Mouse (Mus musculus) forebrain, embryonic 11.5 days (tissue): ENCODE results near the gene Lrrc74a. TPM values are rescaled to one million over a fixed set of nuclear protein-coding genes. Genes with fewer than 3 reads are reported as not detected.

ENCODE experiments used
- ATAC-seq: fragments of 200-750 bp; cut with Nextera tagmentation; replicated peaks from 2 replicates; pipeline ENCODE4 v1.8.0; 2017; ENCODE audit warnings: moderate TSS enrichment; ENCODE audit not compliant: low FRiP score
- DNase-seq: peaks from one replicate; pipeline ENCODE4 v3.0.0-alpha.2; 2017; ENCODE audit warnings: low spot score
- H3K27ac ChIP-seq: fragments of 300-500 bp; sonication (generic); 2 replicates; pipeline ENCODE4 v1.5.1; 2014; ENCODE audit warnings: low read depth, low read length
- H3K27me3 ChIP-seq: fragments of 300-500 bp; sonication (generic); 2 replicates; pipeline ENCODE4 v1.6.1; 2014; ENCODE audit warnings: mild to moderate bottlenecking, low read length, mixed read lengths; ENCODE audit not compliant: control insufficient read depth, insufficient read depth
- H3K36me3 ChIP-seq: fragments of 300-500 bp; sonication (generic); 2 replicates; pipeline ENCODE4 v1.6.1; 2014; ENCODE audit warnings: mild to moderate bottlenecking, low read length, moderate library complexity, mixed read lengths; ENCODE audit not compliant: control insufficient read depth, insufficient read depth
- H3K4me1 ChIP-seq: fragments of 300-500 bp; sonication (generic); replicated peaks from 2 replicates; pipeline ENCODE4 v1.6.1; 2014; ENCODE audit warnings: low read length, mixed read lengths; ENCODE audit not compliant: control insufficient read depth, insufficient read depth
- H3K4me2 ChIP-seq: fragments of 300-500 bp; sonication (generic); 2 replicates; pipeline ENCODE4 v1.6.1; 2014; ENCODE audit warnings: low read depth, mild to moderate bottlenecking, low read length, moderate library complexity, mixed read lengths; ENCODE audit not compliant: severe bottlenecking
- H3K4me3 ChIP-seq: fragments of 300-500 bp; sonication (generic); 2 replicates; pipeline ENCODE4 v1.5.1; 2014; ENCODE audit warnings: low read depth, low read length
- H3K9ac ChIP-seq: fragments of 300-500 bp; sonication (generic); 2 replicates; pipeline ENCODE4 v1.6.1; 2014; ENCODE audit warnings: low read length
- H3K9me3 ChIP-seq: fragments of 300-500 bp; sonication (generic); 2 replicates; pipeline ENCODE4 v1.6.1; 2016; ENCODE audit warnings: low read length, mixed read lengths; ENCODE audit not compliant: control insufficient read depth
- WGBS: fragments of 180-500 bp; shearing (Covaris S2); extraction: QIAGEN DNeasy Blood & Tissue Kit; methylation state at CpG from one replicate; pipeline ENCODE4 v1.1.7; 2014; 5-methylcytosine and 5-hydroxymethylcytosine counted together
- polyA plus RNA-seq: library from polyadenylated mRNA; unstranded; fragments of >200 nt; fragmentation: Nextera tagmentation; extraction: Ambion mirVana; gene quantifications from 2 replicates; pipeline ENCODE4 v1.2.1, GENCODE M21; 2014

Gene Lrrc74a
- polyA plus RNA-seq, 1 experiment from 2014 or later, result not detected

- H3K4me1 ChIP-seq, result peaks cover 6% of the 10 kb centered on the region; the same call in 1 of the 2 replicates
- ATAC-seq (no peak), DNase-seq (no peak)
- H3K9me3 ChIP-seq, result no peaks in the 10 kb centered on the region
- H3K9ac ChIP-seq, result no peak overlapping the region
- no peak overlapping the region for H3K4me2 ChIP-seq
- 96% methylated on average over 3 of the region's 3 CpGs for WGBS
- no peaks in the 10 kb centered on the region for H3K36me3 ChIP-seq
- no peaks in the 10 kb centered on the region for H3K27me3 ChIP-seq
- no peak overlapping the region for H3K27ac ChIP-seq
- H3K4me3 ChIP-seq, result no peak overlapping the region
Observed at GRCm38 (mm10) chr12:86702690-86703089, 31.5 kb upstream of the Lrrc74a start.

- 84% methylated on average over 5 of the region's 5 CpGs for WGBS
- no peaks in the 10 kb centered on the region for H3K27me3 ChIP-seq
- DNase-seq (peak; percentile 33), ATAC-seq (no peak)
- no peaks in the 10 kb centered on the region for H3K36me3 ChIP-seq
- no peak overlapping the region for H3K9ac ChIP-seq
- no peak overlapping the region for H3K4me3 ChIP-seq
- no peaks in the 10 kb centered on the region for H3K9me3 ChIP-seq
- H3K4me2 ChIP-seq, result no peak overlapping the region
- H3K27ac ChIP-seq, result no peak overlapping the region
- H3K4me1 ChIP-seq, result 0 out of 2 replicates have a peak, but pooled peaks cover 2% of the 10 kb centered on the region
Observed at GRCm38 (mm10) chr12:86705843-86706242, 28.3 kb upstream of the Lrrc74a start.

GRCm38 (mm10) chr12:86714026-86714425 lies 20.1 kb upstream of the Lrrc74a start:
- Histone ChIP-seq H3K4me2 (no peak overlapping the region), H3K4me1 (no peaks in the 10 kb centered on the region), H3K36me3 (no peaks in the 10 kb centered on the region), H3K9me3 (no peaks in the 10 kb centered on the region), H3K4me3 (no peak overlapping the region), H3K27me3 (no peaks in the 10 kb centered on the region), H3K27ac (no peak overlapping the region), H3K9ac (no peak overlapping the region)
- no peak for DNase-seq
- 80% methylated on average over 5 of the region's 5 CpGs for WGBS
- ATAC-seq, result no peak

GRCm38 (mm10) chr12:86715401-86715800 lies 18.8 kb upstream of the Lrrc74a start:
- H3K27me3 ChIP-seq, result no peaks in the 10 kb centered on the region
- no peak overlapping the region for H3K27ac ChIP-seq
- no peak overlapping the region for H3K9ac ChIP-seq
- H3K9me3 ChIP-seq, result no peaks in the 10 kb centered on the region
- no peaks in the 10 kb centered on the region for H3K36me3 ChIP-seq
- H3K4me3 ChIP-seq, result no peak overlapping the region
- DNase-seq (peak; percentile 86), ATAC-seq (no peak)
- H3K4me2 ChIP-seq, result no peak overlapping the region
- 40% methylated on average over 5 of the region's 5 CpGs for WGBS
- H3K4me1 ChIP-seq, result no peaks in the 10 kb centered on the region

- Histone ChIP-seq H3K9ac (no peak overlapping the region), H3K4me1 (no peaks in the 10 kb centered on the region), H3K4me2 (no peak overlapping the region), H3K9me3 (no peaks in the 10 kb centered on the region), H3K27me3 (no peaks in the 10 kb centered on the region), H3K36me3 (no peaks in the 10 kb centered on the region), H3K4me3 (no peak overlapping the region), H3K27ac (no peak overlapping the region)
- ATAC-seq (no peak), DNase-seq (no peak)
- WGBS, result 91% methylated on average over 11 of the region's 11 CpGs
Observed at GRCm38 (mm10) chr12:86716962-86717361, 17.2 kb upstream of the Lrrc74a start.

GRCm38 (mm10) chr12:86719961-86720639 lies 14.1 kb upstream of the Lrrc74a start:
- H3K9ac ChIP-seq, result no peak overlapping the region
- H3K27me3 ChIP-seq, result no peaks in the 10 kb centered on the region
- 88% methylated on average over 18 of the region's 18 CpGs for WGBS
- no peak overlapping the region for H3K4me2 ChIP-seq
- H3K9me3 ChIP-seq, result no peaks in the 10 kb centered on the region
- H3K4me3 ChIP-seq, result no peak overlapping the region
- DNase-seq, result no peak
- ATAC-seq, result no peak
- H3K36me3 ChIP-seq, result no peaks in the 10 kb centered on the region
- H3K27ac ChIP-seq, result no peak overlapping the region
- H3K4me1 ChIP-seq, result 0 out of 2 replicates have a peak, but pooled peaks cover under 1% of the 10 kb centered on the region

- Histone ChIP-seq H3K4me1 (0 out of 2 replicates have a peak, but pooled peaks cover 3% of the 10 kb centered on the region), H3K9ac (no peak overlapping the region), H3K4me3 (no peak overlapping the region), H3K9me3 (no peaks in the 10 kb centered on the region), H3K4me2 (no peak overlapping the region), H3K27me3 (no peaks in the 10 kb centered on the region), H3K36me3 (no peaks in the 10 kb centered on the region), H3K27ac (no peak overlapping the region)
- no peak for DNase-seq
- 92% methylated on average over 5 of the region's 5 CpGs for WGBS
- no peak for ATAC-seq
Observed at GRCm38 (mm10) chr12:86721453-86721852, 12.7 kb upstream of the Lrrc74a start.

- no peak overlapping the region for H3K9ac ChIP-seq
Observed at GRCm38 (mm10) chr12:86724300-86724699, 9.9 kb upstream of the Lrrc74a start.

GRCm38 (mm10) chr12:86725706-86726105 lies 8.5 kb upstream of the Lrrc74a start:
- peak overlapping the region; percentile 90 for H3K4me2 ChIP-seq
- H3K4me1 ChIP-seq, result 0 out of 2 replicates have a peak, but pooled peaks cover 3% of the 10 kb centered on the region
- ATAC-seq (peak; percentile 19; the same call in 1 of the 2 replicates), DNase-seq (no peak)
- no peak overlapping the region for H3K27ac ChIP-seq
- peak overlapping the region; percentile 73 for H3K9ac ChIP-seq
- under 1% methylated on average over 19 of the region's 19 CpGs for WGBS
- no peaks in the 10 kb centered on the region for H3K27me3 ChIP-seq
- no peaks in the 10 kb centered on the region for H3K36me3 ChIP-seq
- H3K4me3 ChIP-seq, result peak overlapping the region; percentile 72
- H3K9me3 ChIP-seq, result no peaks in the 10 kb centered on the region

More at GRCm38 (mm10) chr12:86724300-86724699, 9.9 kb upstream of the Lrrc74a start:
- no peaks in the 10 kb centered on the region for H3K9me3 ChIP-seq
- H3K36me3 ChIP-seq, result no peaks in the 10 kb centered on the region
- no peak overlapping the region for H3K4me3 ChIP-seq
- no peak for DNase-seq
- ATAC-seq, result no peak
- no peak overlapping the region for H3K4me2 ChIP-seq
- 85% methylated on average over 2 of the region's 2 CpGs for WGBS
- H3K27ac ChIP-seq, result no peak overlapping the region
- no peaks in the 10 kb centered on the region for H3K27me3 ChIP-seq
- H3K4me1 ChIP-seq, result 0 out of 2 replicates have a peak, but pooled peaks cover 3% of the 10 kb centered on the region
